Mouse (Mus musculus): ENCODE measurements at regions not wholly inside any gene's neighbourhood (a gene's known extent, or its start where the extent isn't known, plus 50 kb on each side); places are given as distances from the start of the nearest gene placed in this dataset.

DNA sequence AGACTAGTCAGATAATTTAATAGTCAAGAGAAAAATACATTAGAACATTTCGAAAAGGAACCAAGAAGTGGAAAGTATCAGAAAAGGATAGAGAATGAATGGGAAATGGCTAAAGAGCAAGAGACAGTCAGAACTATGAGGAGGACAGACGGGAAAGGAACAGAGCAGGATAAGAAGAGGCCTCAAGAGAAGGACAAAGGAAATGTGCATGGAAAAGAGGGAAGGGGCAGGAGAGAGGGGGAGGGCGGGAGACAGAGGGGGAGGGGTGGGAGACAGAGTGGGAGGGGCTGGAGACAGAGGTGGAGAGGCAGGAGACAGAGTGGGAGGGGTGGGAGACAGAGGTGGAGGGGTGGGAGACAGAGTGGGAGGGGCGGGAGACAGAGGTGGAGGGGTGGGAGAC lies 509.7 kb downstream of the Arl4a start:
- no peak for TF ChIP-seq CTCF (IDR thresholded peaks at IDR 0.05; ENCODE audit: low read depth)
- TF ChIP-seq EP300 (IDR thresholded peaks at IDR 0.05; ENCODE audit: low read depth), result no peak

Data from heart, postnatal 0 days (tissue).